Mouse (Mus musculus): ENCODE data around the gene Cables2.

Gene Cables2

DNA sequence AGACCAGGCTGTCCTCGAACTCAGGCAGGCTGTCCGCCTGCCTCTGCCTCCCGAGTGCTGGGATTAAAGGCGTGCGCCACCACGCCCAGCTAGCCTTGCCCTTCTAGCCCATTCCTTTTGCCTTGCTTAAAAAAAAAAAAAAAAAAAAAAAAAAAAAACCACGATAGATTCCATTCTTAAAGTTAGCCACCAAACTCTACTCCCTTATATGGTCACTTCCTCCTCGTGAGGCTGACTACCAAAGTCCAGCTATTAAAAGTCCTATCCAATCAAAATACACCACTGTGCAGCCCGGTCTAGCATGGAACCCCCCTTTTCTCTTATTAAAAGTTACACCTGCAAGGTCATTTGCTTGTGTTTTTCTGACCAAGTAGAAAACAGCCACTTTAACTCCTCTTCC lies 17.6 kb downstream of the Cables2 start:
- no peak for DNase-seq (ENCODE audit: low spot score)

DNA sequence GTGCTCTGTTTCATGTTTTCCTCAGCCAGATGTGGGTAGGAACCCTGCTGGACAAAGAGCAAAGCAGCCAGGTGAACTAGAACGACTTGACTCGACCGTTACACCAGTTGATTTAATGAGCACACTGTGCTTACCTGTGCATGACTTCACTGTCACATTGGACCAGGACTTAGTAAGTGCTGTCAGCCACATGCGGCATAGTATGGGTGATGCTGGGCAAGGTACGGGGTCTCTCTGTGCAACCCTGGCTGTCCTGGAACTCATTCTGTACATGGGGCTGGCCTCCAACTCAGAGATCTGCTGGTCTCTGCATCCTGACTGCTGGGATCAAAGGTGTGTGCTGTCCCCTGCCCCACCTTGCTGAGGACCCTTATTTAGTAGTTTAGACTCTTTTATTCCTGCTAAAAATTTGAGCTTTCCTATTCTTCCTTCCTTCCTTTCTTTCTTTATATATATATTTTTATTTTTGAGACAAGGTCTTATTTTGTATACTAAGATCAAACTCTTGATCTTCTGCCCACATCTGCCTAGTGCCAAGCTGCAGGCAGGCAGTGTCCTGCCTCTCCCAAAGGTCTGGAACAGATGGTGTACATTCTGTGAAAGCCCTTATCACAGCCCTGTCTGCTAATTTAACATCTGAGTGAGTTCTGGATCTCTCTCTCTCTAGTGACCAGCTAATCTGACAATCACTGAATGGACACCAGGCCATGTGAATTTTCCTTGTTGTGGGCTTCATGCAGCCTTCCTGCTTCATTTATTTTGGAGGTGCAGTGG lies 18.7 kb downstream of the Cables2 start:
- DNase-seq (ENCODE audit: low spot score): no peak

DNA sequence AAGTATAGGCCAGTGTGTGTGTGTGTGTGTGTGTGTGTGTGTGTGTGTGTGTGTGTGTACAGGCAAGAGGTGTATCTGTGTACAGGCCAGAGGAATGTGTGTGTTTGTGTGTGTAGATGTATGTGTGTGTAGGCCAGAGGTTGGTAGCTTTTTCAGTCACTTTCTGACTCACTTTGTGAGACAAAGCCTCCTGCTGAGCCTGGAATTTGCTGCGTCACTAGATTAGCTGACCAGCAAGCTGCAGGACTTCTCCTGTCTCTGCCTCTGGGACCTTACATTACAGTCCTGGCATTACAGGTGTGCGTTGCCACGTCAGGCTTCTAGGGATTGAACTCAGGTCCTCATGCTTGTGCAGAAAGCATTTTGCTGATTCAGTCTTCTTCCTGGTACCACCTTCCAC lies 21.5 kb downstream of the Cables2 start:
- no peak for DNase-seq (ENCODE audit: low spot score)

DNA sequence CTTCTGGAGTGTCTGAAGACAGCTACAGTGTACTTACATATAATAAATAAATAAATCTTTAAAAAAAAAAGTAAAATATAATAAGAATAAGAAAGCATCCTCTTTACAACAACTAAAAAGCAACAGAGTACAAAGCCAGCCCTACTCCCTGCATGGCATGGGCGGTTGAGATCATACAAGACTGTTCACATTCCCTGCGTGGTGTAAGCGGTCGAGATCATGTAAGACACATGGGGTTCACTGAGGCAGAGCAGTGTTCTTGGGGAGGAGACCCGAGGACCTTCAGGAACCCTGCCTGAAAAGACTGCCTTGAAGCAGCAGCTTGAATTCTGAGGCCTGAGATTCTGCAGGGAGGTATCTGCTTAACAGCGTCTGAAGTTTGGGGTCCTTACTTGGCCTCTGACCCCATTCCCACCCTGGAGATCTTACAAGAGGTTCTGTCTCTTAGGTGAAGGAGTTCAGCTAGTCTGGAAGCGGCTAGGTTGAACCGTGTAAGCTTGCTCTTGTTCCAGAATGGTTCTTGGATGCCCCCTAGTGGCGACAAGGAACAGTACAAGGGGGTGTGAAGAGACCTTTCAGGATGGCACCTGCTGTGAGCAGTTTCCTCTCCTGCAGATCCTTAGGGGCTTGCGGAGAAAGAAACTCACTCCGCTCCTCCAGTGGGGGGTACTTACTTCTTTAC lies 22.2 kb downstream of the Cables2 start:
- peak; percentile 83 for DNase-seq (ENCODE audit: low spot score)

DNA sequence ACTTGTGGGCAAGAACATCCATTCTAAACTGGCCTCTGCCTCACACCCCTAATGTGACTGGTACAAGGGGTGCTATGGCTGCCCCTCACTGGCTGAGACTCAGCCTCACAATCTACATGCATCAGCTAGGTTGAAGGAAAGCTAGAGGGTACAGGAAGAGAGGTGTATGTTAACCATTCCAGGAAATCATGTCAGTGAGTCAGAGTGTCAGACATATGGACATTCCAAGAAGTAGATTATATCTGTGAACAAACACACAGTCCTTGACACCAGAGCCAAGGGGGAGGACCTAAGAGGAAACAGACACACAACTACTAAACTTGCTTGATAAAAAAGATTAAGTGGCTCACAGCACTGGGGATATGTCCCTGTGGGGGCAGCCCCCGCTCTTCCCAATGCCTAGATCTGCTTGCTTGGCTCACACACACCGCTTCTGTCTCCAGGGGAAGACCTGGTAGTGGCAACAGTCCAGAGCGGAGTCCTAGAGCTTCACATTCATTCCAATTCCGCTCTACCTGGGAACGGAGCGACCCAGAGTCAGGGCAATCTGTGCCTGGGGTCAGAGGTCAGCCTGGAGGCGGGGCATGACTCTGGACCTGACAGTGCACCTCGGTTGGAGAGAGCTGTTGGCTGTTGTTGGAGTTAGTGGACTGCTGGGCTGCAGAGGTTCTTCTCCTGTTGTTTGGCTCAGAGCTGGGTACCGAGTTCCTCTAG lies 24.2 kb downstream of the Cables2 start:
- no peak for DNase-seq (ENCODE audit: low spot score)

DNA sequence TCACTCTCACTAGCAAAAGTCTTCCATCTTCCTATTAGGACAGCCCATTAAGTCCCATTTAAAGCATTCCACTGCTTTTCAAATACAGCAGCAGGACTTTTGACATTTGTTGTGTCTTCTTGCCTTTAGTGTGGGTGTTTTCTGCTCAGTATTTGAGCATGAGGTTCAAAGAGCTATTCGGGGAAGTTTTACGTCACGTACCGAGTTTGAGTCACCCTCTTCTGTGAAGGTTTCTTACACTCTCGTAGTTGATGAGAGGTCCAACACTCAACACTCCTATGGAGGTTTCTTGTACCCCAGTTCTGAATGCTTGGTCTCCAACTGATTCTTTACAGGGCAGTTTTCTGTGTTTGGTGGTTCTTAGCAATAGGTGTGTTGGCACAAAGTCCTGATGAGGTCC lies 25.4 kb downstream of the Cables2 start:
- DNase-seq (ENCODE audit: low spot score): no peak

DNA sequence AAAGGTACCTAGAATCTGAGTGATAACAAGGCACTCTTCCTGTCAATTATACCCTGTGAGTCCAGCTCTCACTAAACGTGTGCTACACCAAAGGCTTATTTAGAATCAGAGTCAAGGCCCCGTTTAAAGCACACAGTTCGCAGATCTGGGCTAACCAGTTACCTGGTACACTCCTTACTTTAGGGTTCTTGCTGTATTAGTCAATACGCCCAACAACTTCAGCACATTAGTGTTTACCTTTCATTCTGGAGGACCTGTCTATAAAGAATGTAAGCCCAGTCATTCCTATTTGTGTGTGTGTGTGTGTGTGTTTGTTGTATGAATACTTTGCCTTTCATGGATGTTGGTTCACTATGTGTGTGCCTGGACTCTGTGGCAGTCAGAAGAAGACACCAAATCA lies 30.2 kb downstream of the Cables2 start:
- DNase-seq (ENCODE audit: low spot score): no peak

DNA sequence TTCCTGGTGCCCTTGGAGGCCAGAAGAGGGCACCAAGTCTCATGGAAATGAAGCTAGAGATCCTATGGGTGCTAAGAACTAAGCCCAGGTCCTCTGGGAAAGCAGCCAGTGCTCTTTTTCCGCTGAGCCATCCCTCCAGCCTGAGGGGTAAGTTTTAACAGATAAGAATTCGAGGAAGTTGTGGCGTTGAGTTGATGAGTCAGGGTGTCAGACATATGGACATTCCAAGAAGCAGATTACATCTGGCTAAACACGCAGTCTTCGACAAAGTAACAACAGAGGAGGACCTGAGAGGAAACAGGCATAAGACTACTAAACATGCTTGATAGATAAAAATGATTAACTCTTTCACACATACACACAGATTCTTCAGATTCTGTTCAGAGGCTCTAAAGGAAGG lies 34.7 kb downstream of the Cables2 start:
- DNase-seq (ENCODE audit: low spot score): peak; percentile 62

DNA sequence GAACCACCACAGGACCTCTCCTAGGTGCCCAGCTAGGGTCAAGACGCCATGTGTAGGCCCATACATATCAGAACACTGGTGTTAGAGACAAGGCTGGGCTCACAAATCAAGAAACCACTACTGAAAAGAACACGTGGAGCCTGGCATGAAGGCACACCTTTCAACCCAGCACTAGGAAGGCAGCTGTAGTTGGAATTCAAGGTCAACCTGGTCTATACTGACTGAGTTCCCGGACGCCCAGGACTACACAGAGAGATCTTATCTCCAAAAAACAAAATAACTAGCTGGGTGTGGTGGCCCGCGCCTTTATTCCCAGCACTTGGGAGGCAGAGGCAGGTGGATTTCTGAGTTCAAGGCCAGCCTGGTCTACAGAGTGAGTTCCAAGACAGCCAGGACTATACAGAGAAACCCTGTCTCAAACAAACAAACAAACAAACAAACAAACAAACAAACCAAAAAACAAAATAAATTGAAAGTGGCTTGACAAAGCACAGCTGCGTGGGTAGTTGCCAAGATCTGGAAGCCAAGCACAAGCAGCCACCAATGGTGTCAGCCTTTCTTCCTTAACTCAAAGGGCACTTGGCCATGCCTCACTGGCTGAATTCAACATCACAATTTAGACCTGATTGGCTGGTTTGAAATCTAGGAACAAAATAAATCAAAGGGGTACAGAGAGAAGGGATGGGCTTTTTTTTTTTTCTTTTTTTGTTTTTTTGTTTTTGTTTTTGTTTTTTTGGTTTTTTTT lies 35.5 kb downstream of the Cables2 start:
- DNase-seq (ENCODE audit: low spot score): no peak

DNA sequence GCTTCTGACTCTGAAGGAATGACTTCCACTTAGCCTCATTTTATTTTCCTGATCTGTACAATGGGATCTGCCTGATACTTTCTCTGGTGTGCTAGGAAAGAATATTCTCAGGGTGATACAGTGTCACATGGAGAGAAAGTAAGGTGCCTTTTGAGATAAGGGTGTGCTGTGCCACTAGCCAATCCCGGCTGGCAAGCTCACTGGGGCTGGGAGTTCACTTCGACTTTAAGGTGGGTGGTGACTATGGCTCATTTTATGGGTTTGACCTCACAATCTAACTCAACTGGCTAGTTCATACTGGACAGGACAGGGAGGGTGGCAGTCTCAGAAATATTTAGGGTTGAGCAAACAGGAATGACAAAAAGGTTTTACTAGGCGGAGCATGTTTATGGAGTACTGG lies 36.4 kb downstream of the Cables2 start:
- peak; percentile 78 for DNase-seq (ENCODE audit: low spot score)

DNA sequence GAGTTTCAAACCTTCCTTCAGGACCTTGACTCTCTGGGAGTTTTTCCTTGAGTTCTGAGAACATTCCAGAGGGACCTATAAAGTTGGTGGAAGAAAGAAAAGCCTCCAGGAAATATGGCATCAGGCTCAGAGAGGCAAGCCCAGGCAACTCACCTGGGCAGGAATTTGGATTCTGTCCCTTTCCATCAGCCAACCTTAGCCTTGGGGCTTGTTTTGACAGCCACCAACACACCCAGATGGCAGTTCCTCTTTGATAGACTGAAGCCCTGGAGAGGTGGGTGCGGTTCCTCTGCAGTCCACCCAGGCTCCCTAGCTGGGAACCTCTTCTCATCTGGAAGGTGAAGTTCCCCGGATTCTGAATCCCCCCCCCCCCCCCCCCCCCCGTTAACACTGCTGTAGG lies 36.8 kb downstream of the Cables2 start:
- DNase-seq (ENCODE audit: low spot score): peak; percentile 57

DNA sequence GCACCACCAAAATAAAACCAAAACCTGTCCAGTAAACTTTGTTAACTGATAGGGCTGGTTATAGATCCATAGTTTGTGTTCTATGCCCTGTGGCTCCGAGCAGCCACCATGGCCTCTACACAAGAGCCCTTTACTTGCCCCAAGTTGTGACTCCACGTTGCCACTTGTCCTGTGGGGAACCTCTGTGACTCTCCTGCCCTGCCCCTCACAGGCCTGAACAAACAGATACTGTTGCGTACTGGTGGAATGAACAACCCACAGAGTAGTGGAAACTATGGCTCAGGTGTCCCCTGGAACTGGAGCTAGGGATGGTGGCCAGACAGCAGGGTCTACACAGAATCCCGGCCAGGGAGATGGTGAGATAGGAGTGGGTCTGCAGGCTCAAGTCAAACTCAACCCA lies 37.5 kb downstream of the Cables2 start:
- no peak for DNase-seq (ENCODE audit: low spot score)

DNA sequence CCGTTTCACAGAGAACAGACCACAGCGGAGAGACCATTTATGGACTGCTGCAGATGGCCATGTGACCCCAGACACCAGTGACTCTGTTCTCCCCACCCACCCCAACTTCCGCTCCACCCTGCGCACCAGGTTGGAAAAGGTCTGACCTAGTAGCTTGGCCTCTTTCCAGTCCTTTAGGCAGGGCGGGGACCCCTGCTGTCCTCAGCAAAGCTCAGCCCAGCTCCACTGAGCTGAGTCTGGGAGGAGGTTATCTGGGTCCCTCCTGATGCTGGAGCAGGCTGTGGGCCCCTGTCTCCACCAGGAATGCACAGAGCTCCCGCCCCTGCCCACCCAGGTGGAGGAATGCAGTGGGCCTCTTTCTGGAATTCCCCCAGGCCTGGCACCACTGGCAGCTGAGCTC lies 38.3 kb downstream of the Cables2 start:
- DNase-seq (ENCODE audit: low spot score): no peak

DNA sequence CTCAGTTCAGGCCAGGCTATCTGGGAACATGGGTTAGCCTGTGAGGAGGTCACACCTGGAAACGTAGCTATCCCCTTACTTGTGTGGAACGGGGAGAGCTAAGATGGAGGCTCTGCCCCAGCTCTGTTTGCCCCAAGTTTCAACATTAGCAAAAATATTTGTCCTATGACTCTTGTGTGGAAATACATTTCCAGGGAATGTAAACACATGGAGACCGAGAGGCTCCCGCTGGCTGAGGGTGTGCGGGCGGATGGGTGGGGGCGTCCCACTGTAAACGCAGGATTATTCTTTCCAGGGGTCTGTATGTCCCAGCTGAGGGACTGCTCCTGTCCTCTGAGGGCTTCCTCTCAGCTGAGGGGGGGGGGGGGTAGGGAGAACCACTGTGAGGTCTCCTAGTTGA lies 38.9 kb downstream of the Cables2 start:
- no peak for DNase-seq (ENCODE audit: low spot score)

DNA sequence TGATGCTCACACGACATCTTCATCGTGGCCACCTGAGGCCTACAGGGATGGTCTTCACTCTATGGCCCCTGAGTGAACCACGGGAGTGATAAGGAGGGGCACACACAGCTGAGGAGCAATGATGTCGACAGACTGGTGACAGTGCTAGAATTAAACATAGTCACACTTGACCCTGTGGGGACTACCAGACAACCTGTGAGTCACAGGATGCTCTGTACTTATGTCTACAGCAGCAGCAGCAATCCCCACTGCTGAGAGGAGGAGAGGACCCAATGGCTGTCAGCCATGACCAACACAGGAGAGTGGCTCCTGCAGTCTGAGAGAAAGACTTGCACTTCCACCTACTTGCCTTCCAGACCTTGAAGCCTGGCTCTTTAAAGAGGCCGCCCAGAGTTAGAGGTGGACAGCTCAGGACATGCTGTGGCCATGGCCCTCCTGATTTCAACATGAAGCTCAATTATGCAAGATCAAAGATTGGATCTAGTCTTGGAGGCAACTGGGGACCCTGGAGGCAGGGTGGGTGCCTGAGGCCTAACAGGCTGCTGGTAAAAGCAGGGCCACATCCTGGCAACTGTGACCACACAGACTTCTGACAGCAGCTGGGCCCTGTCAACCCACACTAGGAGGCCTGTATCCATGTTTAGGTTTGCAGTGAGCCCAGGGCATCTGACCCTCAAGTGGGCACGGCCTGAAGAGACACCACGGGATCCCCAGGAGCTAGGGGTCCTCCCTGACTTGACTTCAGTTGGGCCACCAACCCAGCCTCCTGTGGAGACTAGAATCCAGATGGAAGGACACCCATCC lies 40.0 kb downstream of the Cables2 start:
- DNase-seq (ENCODE audit: low spot score): no peak

DNA sequence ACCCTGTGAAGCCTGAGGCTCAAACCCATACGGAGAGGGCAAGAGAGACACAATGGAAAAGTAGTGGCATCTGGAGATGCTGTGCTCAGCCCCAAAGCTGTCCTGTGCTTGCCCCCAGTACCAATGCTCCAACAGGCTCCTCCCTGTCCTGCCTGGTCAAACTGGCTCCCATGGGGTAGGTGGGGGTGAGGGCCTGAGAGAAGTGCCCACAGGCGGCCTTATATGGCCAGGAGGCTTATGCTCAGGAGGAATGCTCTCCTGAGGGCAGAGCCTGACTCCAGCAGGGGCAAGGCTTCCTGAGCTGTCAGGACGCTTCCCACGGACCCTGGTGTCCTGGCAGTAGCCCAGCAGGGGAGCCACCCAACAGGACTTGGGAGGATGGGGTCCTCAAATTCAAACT lies 42.8 kb downstream of the Cables2 start:
- no peak for DNase-seq (ENCODE audit: low spot score)

DNA sequence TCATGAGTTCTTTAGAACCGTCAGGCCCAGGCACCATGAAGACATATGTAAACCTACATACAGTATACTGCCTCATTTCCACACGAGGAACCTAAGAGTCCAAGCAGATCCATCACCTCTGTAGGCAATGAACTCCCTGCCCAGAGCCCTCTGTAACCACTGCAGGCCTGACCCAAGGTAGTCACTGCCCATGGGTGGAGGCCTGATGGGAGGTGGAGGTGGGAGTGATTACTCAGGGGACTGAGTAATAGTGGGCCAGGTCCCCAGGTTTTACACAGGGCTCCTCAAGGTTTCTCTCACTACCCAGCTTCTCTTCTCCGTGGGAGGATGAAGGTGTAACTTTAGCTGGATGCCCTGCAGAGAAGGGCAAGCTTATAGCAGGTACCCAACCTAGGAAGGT lies 44.2 kb downstream of the Cables2 start:
- no peak for DNase-seq (ENCODE audit: low spot score)

DNA sequence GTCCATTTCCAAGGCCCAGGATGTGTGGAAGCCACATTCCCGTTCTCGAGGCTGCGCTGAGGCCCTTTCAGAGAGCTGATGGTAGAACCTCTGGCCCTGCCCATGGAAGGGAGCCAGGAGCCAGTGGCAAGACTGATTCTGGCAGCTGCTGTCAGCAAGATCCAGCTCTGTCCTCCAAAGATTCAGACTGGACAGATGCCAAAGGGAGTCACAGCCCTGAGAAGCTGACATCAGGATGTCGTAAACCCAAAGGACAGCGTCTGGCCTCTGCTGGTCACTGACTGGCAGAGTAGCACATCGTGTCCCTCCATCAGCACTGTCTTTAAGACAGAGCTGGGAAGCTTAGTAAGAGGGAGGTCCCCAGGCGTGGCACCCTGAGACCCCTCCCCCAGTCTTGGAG lies 44.7 kb downstream of the Cables2 start:
- no peak for DNase-seq (ENCODE audit: low spot score)

DNA sequence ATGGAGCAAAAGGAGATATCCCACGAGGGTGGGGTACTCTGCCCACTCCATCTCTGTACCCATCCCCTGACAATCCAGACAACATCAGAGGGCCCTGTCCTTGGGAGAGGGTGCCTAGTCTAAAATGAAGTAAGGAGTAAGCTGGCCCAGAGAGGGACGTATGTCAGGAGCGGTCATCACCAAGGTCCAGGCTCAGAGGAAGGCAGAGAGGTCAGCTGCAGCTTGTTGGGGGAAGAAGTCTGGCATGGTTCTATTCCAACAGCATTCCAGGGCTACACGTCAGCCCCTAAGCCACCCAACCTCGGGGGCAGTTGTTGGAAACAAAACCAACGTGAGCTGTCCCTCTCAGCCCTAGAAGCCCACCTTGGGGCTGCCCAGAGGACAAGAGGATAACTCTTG lies 45.2 kb downstream of the Cables2 start:
- DNase-seq (ENCODE audit: low spot score): no peak

DNA sequence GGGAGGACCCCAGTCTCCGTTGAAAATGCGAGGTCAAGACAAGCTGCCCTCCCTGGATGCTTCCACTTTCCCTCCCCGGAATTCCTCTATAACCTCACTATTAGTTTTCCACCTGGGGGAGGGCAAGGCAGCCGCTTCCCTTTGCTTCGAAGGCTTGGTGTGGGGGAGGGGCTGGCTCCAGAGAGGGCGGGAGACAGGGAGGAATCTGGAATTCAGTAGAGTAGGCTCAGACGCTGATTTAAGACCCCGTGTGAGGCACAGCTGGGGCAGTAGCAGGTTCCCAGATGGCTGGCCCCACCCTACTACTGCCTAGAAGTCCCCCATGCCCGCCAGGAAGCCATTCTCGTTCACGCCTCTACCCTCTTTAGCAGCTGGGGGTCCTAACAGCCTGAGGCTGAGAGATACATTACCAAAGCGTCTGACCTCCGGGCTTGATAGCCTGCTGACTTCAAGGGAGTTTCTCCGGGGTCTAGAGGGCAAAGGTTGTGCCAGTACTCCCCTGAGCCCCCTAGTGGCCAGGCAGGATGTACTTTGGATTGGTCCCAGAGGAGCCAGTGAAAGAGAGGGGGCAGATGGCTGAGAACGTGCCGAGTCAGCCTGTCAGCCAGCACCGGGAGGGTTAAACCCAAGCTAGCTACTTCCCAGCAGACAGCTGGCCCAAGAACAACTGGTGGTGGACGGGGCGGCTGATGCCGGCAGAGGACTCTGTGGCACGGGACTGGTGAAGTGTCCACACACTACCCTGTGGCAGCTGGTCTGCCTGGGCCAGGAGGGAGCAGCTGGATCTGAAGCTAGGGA lies 45.8 kb downstream of the Cables2 start:
- peak; percentile 52 for DNase-seq (ENCODE audit: low spot score)
